Mouse (Mus musculus) stomach, embryonic 15.5 days (tissue): ENCODE data around the gene Mmgt2. TPM values are rescaled to one million over a fixed set of nuclear protein-coding genes. Genes with fewer than 3 reads are reported as not detected.

ENCODE experiments used
- ATAC-seq: fragments of 200-750 bp; cut with Nextera tagmentation; 2 replicates; pipeline ENCODE4 v1.8.0; 2017; ENCODE audit warnings: low read depth, moderate number of reproducible peaks, moderate TSS enrichment; ENCODE audit not compliant: insufficient read depth, low FRiP score
- H3K27ac ChIP-seq: fragments of 300-500 bp; sonication (generic); 2 replicates; pipeline ENCODE4 v1.5.1; 2015; ENCODE audit warnings: mild to moderate bottlenecking, inconsistent platforms
- H3K27me3 ChIP-seq: fragments of 300-500 bp; sonication (generic); replicated peaks from 2 replicates; pipeline ENCODE4 v1.6.1; 2015; ENCODE audit warnings: inconsistent platforms
- H3K36me3 ChIP-seq: fragments of 300-500 bp; sonication (generic); 2 replicates; pipeline ENCODE4 v1.6.1; 2015; ENCODE audit warnings: inconsistent platforms
- H3K4me1 ChIP-seq: fragments of 300-500 bp; sonication (generic); 2 replicates; pipeline ENCODE4 v1.6.1; 2015; ENCODE audit warnings: inconsistent platforms
- H3K4me2 ChIP-seq: fragments of 300-500 bp; sonication (generic); 2 replicates; pipeline ENCODE4 v1.6.1; 2015; ENCODE audit warnings: mild to moderate bottlenecking, inconsistent platforms
- H3K4me3 ChIP-seq: fragments of 300-500 bp; sonication (generic); replicated peaks from 2 replicates; pipeline ENCODE4 v1.5.1; 2015; ENCODE audit warnings: inconsistent platforms
- H3K9ac ChIP-seq: fragments of 300-500 bp; sonication (generic); 2 replicates; pipeline ENCODE4 v1.6.1; 2015; ENCODE audit warnings: inconsistent platforms
- H3K9me3 ChIP-seq: fragments of 300-500 bp; sonication (generic); 2 replicates; pipeline ENCODE4 v1.6.1; 2016; ENCODE audit warnings: inconsistent platforms
- WGBS: fragments of 180-500 bp; shearing (Covaris S2); methylation state at CpG from one replicate; pipeline ENCODE4 v1.1.7; 2015; 5-methylcytosine and 5-hydroxymethylcytosine counted together
- polyA plus RNA-seq: library from polyadenylated mRNA; unstranded; fragments of >200 nt; fragmentation: Nextera tagmentation; extraction: Ambion mirVana; gene quantifications from 2 replicates; pipeline ENCODE4 v1.2.1, GENCODE M21; 2015

The Mmgt2 gene
- 47.0 and 50.6 TPM in 2 replicates for polyA plus RNA-seq

- under 1% methylated on average over 40 of the region's 53 CpGs for WGBS
- no peaks in the 10 kb centered on the region for H3K36me3 ChIP-seq
- H3K4me3 ChIP-seq, result peak within 1 kb of the TSS; percentile 76
- H3K4me2 ChIP-seq, result peak within 1 kb of the TSS; percentile 91
- H3K9me3 ChIP-seq, result no peaks in the 10 kb centered on the region
- peak within 1 kb of the TSS; percentile 87 for H3K27ac ChIP-seq
- H3K9ac ChIP-seq, result peak within 1 kb of the TSS; percentile 80
- H3K27me3 ChIP-seq, result no peaks in the 10 kb centered on the region
- H3K4me1 ChIP-seq, result peaks cover 39% of the 10 kb centered on the region
- peak; percentile 88 for ATAC-seq
These were observed at the start of gene Mmgt2 for GRCm38 (mm10) chr11:62648591-62649391. Gene Mmgt2, plus strand, starts transcription at chr11:62648664.

- H3K4me2 ChIP-seq, result peak overlapping the region; percentile 49
- H3K27me3 ChIP-seq, result no peaks in the 10 kb centered on the region
- no peaks in the 10 kb centered on the region for H3K9me3 ChIP-seq
- peaks cover 14% of the 10 kb centered on the region; the same call in 1 of the 2 replicates for H3K4me1 ChIP-seq
- ATAC-seq, result no peak
- 11% methylated on average over 17 of the region's 17 CpGs for WGBS
- peak overlapping the region; percentile 83 for H3K4me3 ChIP-seq
- H3K27ac ChIP-seq, result peak overlapping the region; percentile 84
- H3K9ac ChIP-seq, result peak overlapping the region; percentile 35; the same call in 1 of the 2 replicates
- H3K36me3 ChIP-seq, result peaks cover 21% of the 10 kb centered on the region
These were observed 46.5 kb upstream of the Mmgt2 start for GRCm38 (mm10) chr11:62601732-62602618.

- under 1% methylated on average over 58 of the region's 58 CpGs for WGBS
- ATAC-seq, result peak; percentile 93
- no peaks in the 10 kb centered on the region for H3K27me3 ChIP-seq
- H3K4me1 ChIP-seq, result peaks cover 14% of the 10 kb centered on the region; the same call in 1 of the 2 replicates
- peak overlapping the region; percentile 83 for H3K4me3 ChIP-seq
- peak overlapping the region; percentile 55 for H3K4me2 ChIP-seq
- no peaks in the 10 kb centered on the region for H3K9me3 ChIP-seq
- H3K36me3 ChIP-seq, result peaks cover 21% of the 10 kb centered on the region
- H3K27ac ChIP-seq, result peak overlapping the region; percentile 94
- peak overlapping the region; percentile 97 for H3K9ac ChIP-seq
These were observed 45.7 kb upstream of the Mmgt2 start for GRCm38 (mm10) chr11:62602619-62603311.

GRCm38 (mm10) chr11:62603312-62604056 is 45.0 kb upstream of the Mmgt2 start:
- no peaks in the 10 kb centered on the region for H3K9me3 ChIP-seq
- WGBS, result 1% methylated on average over 13 of the region's 13 CpGs

GRCm38 (mm10) chr11:62604123-62604706 is 44.2 kb upstream of the Mmgt2 start:
- ATAC-seq, result no peak
- peaks cover 14% of the 10 kb centered on the region; the same call in 1 of the 2 replicates for H3K4me1 ChIP-seq
- H3K27ac ChIP-seq, result peak overlapping the region; percentile 94; the same call in 1 of the 2 replicates
- no peaks in the 10 kb centered on the region for H3K9me3 ChIP-seq
- H3K9ac ChIP-seq, result peak overlapping the region; percentile 97; the same call in 1 of the 2 replicates
- peak overlapping the region; percentile 83 for H3K4me3 ChIP-seq
- no peaks in the 10 kb centered on the region for H3K27me3 ChIP-seq
- peak overlapping the region; percentile 55 for H3K4me2 ChIP-seq
- peaks cover 21% of the 10 kb centered on the region for H3K36me3 ChIP-seq
- whole genome bisulfite sequencing, result 8% methylated on average over 5 of the region's 5 CpGs

More at GRCm38 (mm10) chr11:62603312-62604056, 45.0 kb upstream of the Mmgt2 start:
- peak overlapping the region; percentile 97 for H3K9ac ChIP-seq
- H3K4me3 ChIP-seq, result peak overlapping the region; percentile 83
- no peaks in the 10 kb centered on the region for H3K27me3 ChIP-seq
- H3K27ac ChIP-seq, result peak overlapping the region; percentile 94
- H3K4me1 ChIP-seq, result peaks cover 14% of the 10 kb centered on the region; the same call in 1 of the 2 replicates
- ATAC-seq, result no peak
- peaks cover 21% of the 10 kb centered on the region for H3K36me3 ChIP-seq
- H3K4me2 ChIP-seq, result peak overlapping the region; percentile 55

GRCm38 (mm10) chr11:62604886-62605618 is 43.4 kb upstream of the Mmgt2 start:
- 22% methylated on average over 3 of the region's 3 CpGs for WGBS
- H3K36me3 ChIP-seq, result peaks cover 21% of the 10 kb centered on the region

GRCm38 (mm10) chr11:62605619-62606298 is 42.7 kb upstream of the Mmgt2 start:
- peaks cover 21% of the 10 kb centered on the region for H3K36me3 ChIP-seq
- no peaks in the 10 kb centered on the region for H3K9me3 ChIP-seq
- 0 out of 2 replicates have a peak overlapping the region, but pooled peaks have one; percentile 83 for H3K4me3 ChIP-seq
- ATAC-seq, result no peak
- no peak overlapping the region for H3K9ac ChIP-seq
- 48% methylated on average over 10 of the region's 10 CpGs for WGBS
- H3K4me1 ChIP-seq, result peaks cover 14% of the 10 kb centered on the region; the same call in 1 of the 2 replicates
- peak overlapping the region; percentile 21 for H3K27ac ChIP-seq
- H3K4me2 ChIP-seq, result peak overlapping the region; percentile 55
- no peaks in the 10 kb centered on the region for H3K27me3 ChIP-seq

More at GRCm38 (mm10) chr11:62604886-62605618, 43.4 kb upstream of the Mmgt2 start:
- Histone ChIP-seq H3K9ac (no peak overlapping the region), H3K27ac (peak overlapping the region; percentile 21; the same call in 1 of the 2 replicates), H3K9me3 (no peaks in the 10 kb centered on the region), H3K4me1 (peaks cover 14% of the 10 kb centered on the region; the same call in 1 of the 2 replicates), H3K4me3 (peak overlapping the region; percentile 83; the same call in 1 of the 2 replicates), H3K4me2 (peak overlapping the region; percentile 55), H3K27me3 (no peaks in the 10 kb centered on the region)
- ATAC-seq, result no peak

DNA sequence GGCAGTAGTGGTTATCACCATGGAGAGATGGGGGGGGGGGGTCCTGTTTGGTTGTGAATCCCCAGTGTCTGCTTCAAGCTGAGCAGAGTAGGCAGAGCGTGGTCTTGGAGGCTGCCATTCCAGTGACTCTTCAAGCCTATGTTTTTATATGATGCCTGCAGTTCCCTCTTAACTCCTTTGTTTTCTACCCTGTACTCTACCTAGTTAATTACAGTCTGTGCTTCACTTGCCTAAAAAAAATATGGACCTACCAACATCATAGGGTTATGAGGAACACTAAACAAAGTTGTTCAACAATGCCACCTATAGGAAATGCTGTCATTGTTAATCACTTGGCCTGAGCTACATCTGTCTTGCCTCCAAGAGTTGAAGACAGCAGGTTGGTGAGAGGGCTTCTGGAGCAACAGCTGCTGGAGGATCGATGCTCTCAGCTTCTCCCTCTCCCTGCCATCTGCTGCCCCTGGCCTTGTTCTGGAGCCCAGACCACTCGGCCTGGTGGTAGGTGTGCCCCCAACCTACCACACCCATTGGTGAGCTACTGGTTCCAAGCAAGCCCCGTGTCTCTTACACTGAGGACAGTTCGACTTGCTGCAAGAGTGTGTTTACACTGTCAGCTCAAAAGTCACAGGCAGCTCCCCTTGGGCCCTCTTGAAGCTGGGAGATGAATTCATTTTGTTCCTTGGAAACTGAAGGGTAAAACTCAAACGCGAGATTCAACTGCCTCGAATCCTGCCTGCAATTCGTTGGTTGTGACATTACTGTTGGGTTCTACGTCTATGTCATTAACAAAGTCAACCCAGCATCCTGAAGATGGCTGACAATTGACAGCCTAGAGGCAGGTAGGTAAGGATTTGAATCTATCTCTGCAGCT is 41.9 kb upstream of the Mmgt2 start:
- 50% methylated on average over 10 of the region's 10 CpGs for WGBS
- Histone ChIP-seq H3K4me1 (peaks cover 14% of the 10 kb centered on the region; the same call in 1 of the 2 replicates), H3K27ac (peak overlapping the region; percentile 21; the same call in 1 of the 2 replicates), H3K4me3 (no peak overlapping the region), H3K9me3 (no peaks in the 10 kb centered on the region), H3K4me2 (no peak overlapping the region), H3K9ac (no peak overlapping the region), H3K36me3 (peaks cover 21% of the 10 kb centered on the region), H3K27me3 (no peaks in the 10 kb centered on the region)
- ATAC-seq, result no peak
